Mouse (Mus musculus) c-Kit-positive CD71-negative TER-119-negative erythroid progenitor cells, embryonic 14.5 days (primary cell): ENCODE measurements at regions not wholly inside any gene's neighbourhood (a gene's known extent, or its start where the extent isn't known, plus 50 kb on each side); places are given as distances from the start of the nearest gene placed in this dataset.

Experiments
- DNase-seq: peaks from one replicate; pipeline ENCODE4 v3.0.0-alpha.2; 2013; ENCODE audit warnings: low read depth

GRCm38 (mm10) chr11:19145991-19146390, 127.2 kb upstream of the Meis1 start:
- no peak for DNase-seq

GRCm38 (mm10) chr11:19151026-19151425, 132.2 kb upstream of the Meis1 start:
- DNase-seq = no peak

- no peak for DNase-seq
Measured at GRCm38 (mm10) chr11:19153714-19154113, 134.9 kb upstream of the Meis1 start.

GRCm38 (mm10) chr11:19154813-19155616, 136.2 kb upstream of the Meis1 start:
- DNase-seq = no peak

GRCm38 (mm10) chr11:19155617-19155983, 136.8 kb upstream of the Meis1 start:
- DNase-seq = no peak

- no peak for DNase-seq
Measured at GRCm38 (mm10) chr11:19160227-19160626, 141.4 kb upstream of the Meis1 start.

- DNase-seq = no peak
Measured at GRCm38 (mm10) chr11:19160669-19161068, 141.9 kb upstream of the Meis1 start.

GRCm38 (mm10) chr11:19170938-19171337, 152.2 kb upstream of the Meis1 start:
- no peak for DNase-seq

GRCm38 (mm10) chr11:19174305-19175017, 155.7 kb upstream of the Meis1 start:
- no peak for DNase-seq

- DNase-seq = no peak
Measured at GRCm38 (mm10) chr11:19179290-19179689, 160.5 kb upstream of the Meis1 start.

- DNase-seq = no peak
Measured at GRCm38 (mm10) chr11:19189778-19190177, 171.0 kb upstream of the Meis1 start.

- DNase-seq = no peak
Measured at GRCm38 (mm10) chr11:19194464-19194863, 175.7 kb upstream of the Meis1 start.

GRCm38 (mm10) chr11:19197790-19198189, 179.0 kb upstream of the Meis1 start:
- no peak for DNase-seq

GRCm38 (mm10) chr11:19202602-19203517, 184.1 kb upstream of the Meis1 start:
- DNase-seq = no peak

GRCm38 (mm10) chr11:19203518-19203900, 184.7 kb upstream of the Meis1 start:
- DNase-seq = no peak

- no peak for DNase-seq
Measured at GRCm38 (mm10) chr11:19203968-19204367, 185.2 kb upstream of the Meis1 start.

GRCm38 (mm10) chr11:19204521-19204920, 185.7 kb upstream of the Meis1 start:
- no peak for DNase-seq

- DNase-seq = no peak
Measured at GRCm38 (mm10) chr11:19205174-19205573, 186.4 kb upstream of the Meis1 start.

GRCm38 (mm10) chr11:19219476-19219875, 200.7 kb upstream of the Meis1 start:
- no peak for DNase-seq

- no peak for DNase-seq
Measured at GRCm38 (mm10) chr11:19221442-19221841, 202.7 kb upstream of the Meis1 start.

GRCm38 (mm10) chr11:19226756-19227155, 208.0 kb upstream of the Meis1 start:
- no peak for DNase-seq

GRCm38 (mm10) chr11:19227716-19228115, 208.9 kb upstream of the Meis1 start:
- DNase-seq = no peak
